Mouse (Mus musculus) ES-E14 (cell line): Measurements from ENCODE around the gene Carns1. TPM values are rescaled to one million over a fixed set of nuclear protein-coding genes. Genes with fewer than 3 reads are reported as not detected.

Experiments
- DNase-seq: peaks from one replicate; pipeline ENCODE4 v3.0.0-alpha.2; 2013; ENCODE audit warnings: low read depth, low spot score
- H3K27ac ChIP-seq: 2 replicates; pipeline ENCODE4 v1.5.1; 2012; ENCODE audit warnings: low read depth, mild to moderate bottlenecking, low read length, moderate library complexity, mixed read lengths; ENCODE audit not compliant: poor library complexity, insufficient read depth, severe bottlenecking
- H3K36me3 ChIP-seq: 2 replicates; pipeline ENCODE4 v1.6.1; 2012; ENCODE audit warnings: mild to moderate bottlenecking, low read length, moderate library complexity, mixed read lengths; ENCODE audit not compliant: control insufficient read depth, poor library complexity, insufficient read depth, severe bottlenecking
- H3K4me1 ChIP-seq, 2 experiments: fragments of 150-350 bp in 1 of 2; sonication (generic) in 1 of 2; 2 replicates each; pipeline ENCODE4 v1.6.1; 2012; ENCODE audit warnings: low read length in 2 of 2, mild to moderate bottlenecking in 1 of 2, mixed read lengths in 1 of 2; ENCODE audit not compliant: control insufficient read depth in 2 of 2, insufficient read depth in 2 of 2, poor library complexity in 1 of 2
- H3K4me3 ChIP-seq, 2 experiments: fragments of 150-350 bp in 1 of 2; sonication (generic) in 1 of 2; 2 replicates each; pipeline ENCODE4 v1.5.1; 2012; ENCODE audit warnings: low read length in 2 of 2, low read depth in 1 of 2, mild to moderate bottlenecking in 1 of 2, mixed read lengths in 1 of 2; ENCODE audit not compliant: insufficient read depth in 1 of 2, poor library complexity in 1 of 2, severe bottlenecking in 1 of 2
- H3K9ac ChIP-seq: 2 replicates; pipeline ENCODE4 v1.6.1; 2012; ENCODE audit warnings: low read depth, mild to moderate bottlenecking, low read length, mixed read lengths; ENCODE audit not compliant: poor library complexity, insufficient read depth, severe bottlenecking
- H3K9me3 ChIP-seq: fragments of 150-350 bp; sonication (generic); 2 replicates; pipeline ENCODE4 v1.6.1; 2012; ENCODE audit warnings: low read depth, mild to moderate bottlenecking, low read length; ENCODE audit not compliant: control insufficient read depth, insufficient read depth
- CHD2 ChIP-seq: IDR thresholded peaks from 2 replicates; pipeline ENCODE4 v1.6.1; 2014; ENCODE audit warnings: mild to moderate bottlenecking, low read depth, low read length, inconsistent platforms
- HCFC1 ChIP-seq: IDR thresholded peaks from 2 replicates; pipeline ENCODE4 v1.6.1; 2012; ENCODE audit warnings: low read length, inconsistent platforms, borderline replicate concordance; ENCODE audit not compliant: insufficient read depth
- MAFK ChIP-seq: IDR thresholded peaks from 2 replicates; pipeline ENCODE4 v1.6.1; 2014; ENCODE audit warnings: mild to moderate bottlenecking, low read depth, low read length, inconsistent platforms; ENCODE audit not compliant: insufficient read depth
- ZC3H11A ChIP-seq: IDR thresholded peaks from 2 replicates; pipeline ENCODE4 v1.6.1; 2012; ENCODE audit warnings: low read depth, mild to moderate bottlenecking, inconsistent platforms, low read length, borderline replicate concordance
- ZNF384 ChIP-seq: IDR thresholded peaks from 2 replicates; pipeline ENCODE4 v1.6.1; 2012; ENCODE audit warnings: low read depth, low read length, inconsistent platforms
- in situ Hi-C, 2 experiments: fragments of 600-800 bp; cut with MboI; formaldehyde crosslinking; loops; one replicate each; pipeline ENCODE4 v1.15.1; 2025; ENCODE audit warnings: low sequenced_read_pairs in 2 of 2, inconsistent platforms in 1 of 2; ENCODE audit not compliant: unreplicated experiment in 2 of 2
- total RNA-seq: library from RNA; depleted of rRNA; stranded (reverse); fragments of 300-350 nt; gene quantifications from 2 replicates; pipeline ENCODE4 v1.2.3, GENCODE M21; 2012

The Carns1 gene
- total RNA-seq, 1 experiment: 2.3 TPM

DNA sequence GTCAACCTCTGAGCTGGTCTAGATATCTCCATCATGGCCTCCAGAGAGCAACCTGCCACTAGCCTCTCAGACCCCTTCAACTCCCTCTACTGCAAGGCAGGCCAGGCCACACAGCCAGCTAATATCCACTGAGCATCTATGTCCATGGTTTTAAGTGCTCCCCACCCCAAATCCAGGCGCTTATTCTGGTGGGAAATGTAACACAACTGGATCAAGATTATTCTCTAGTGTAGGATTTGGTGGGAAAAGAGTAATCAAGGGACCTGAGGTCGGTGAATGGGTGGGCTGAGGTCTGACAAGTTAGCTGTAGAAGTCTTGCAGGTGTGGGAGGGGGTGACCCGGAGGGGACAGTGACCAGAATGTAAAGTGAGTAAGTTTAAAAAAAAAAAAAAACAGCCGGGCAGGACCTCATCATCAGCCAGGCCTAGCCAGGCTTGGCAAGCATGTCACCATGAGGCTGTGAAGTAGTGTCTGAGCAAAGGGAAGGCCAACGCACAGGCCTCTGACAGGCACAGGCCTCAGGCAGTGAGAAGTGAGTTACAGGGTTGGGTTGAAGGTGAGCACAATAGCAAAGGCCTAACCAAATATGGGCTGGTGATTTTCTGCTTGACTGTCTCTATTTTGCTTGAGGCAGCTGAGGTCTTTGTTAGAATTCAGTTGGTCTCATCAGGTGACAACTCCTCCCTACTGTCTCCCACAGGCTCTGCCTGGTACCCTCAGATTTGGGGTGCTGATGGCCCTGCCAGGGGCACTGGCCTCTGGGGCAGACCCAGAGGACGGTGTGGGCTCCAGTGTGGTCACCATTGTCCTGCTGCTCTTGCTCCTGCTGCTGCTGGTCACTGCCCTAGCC lies 19.8 kb downstream of the Carns1 start:
- H3K36me3 ChIP-seq: peaks cover 34% of the 10 kb centered on the region
- DNase-seq: no peak
- TF ChIP-seq MAFK (no peak), ZNF384 (no peak), ZC3H11A (no peak)
- no peaks in the 10 kb centered on the region for H3K9me3 ChIP-seq
- peaks cover 0 to 38% of the 10 kb centered on the region in 2 experiments; a peak in 3 of 4 replicates for H3K4me1 ChIP-seq
- no peak overlapping the region for H3K27ac ChIP-seq
- in situ Hi-C loops: no loop called here
- peak overlapping the region; percentile 35 to 39; a peak in 3 of 4 replicates for H3K4me3 ChIP-seq
- peak overlapping the region; percentile 31; the same call in 1 of the 2 replicates for H3K9ac ChIP-seq

- Histone ChIP-seq H3K4me3 (no peak overlapping the region; a peak in 1 of 4 replicates), H3K4me1 (peaks cover 0 to 46% of the 10 kb centered on the region in 2 experiments; a peak in 3 of 4 replicates), H3K9ac (peak overlapping the region; percentile 21; the same call in 1 of the 2 replicates), H3K36me3 (peaks cover 40% of the 10 kb centered on the region), H3K27ac (no peak overlapping the region), H3K9me3 (no peaks in the 10 kb centered on the region)
- no peak for DNase-seq
- TF ChIP-seq MAFK: no peak
- no peak for TF ChIP-seq CHD2
- no peak for TF ChIP-seq HCFC1
- TF ChIP-seq ZNF384: no peak
- no peak for TF ChIP-seq ZC3H11A
- in situ Hi-C loops: no loop called here
These were observed 20.6 kb downstream of the Carns1 start for GRCm38 (mm10) chr19:4154437-4155222.

DNA sequence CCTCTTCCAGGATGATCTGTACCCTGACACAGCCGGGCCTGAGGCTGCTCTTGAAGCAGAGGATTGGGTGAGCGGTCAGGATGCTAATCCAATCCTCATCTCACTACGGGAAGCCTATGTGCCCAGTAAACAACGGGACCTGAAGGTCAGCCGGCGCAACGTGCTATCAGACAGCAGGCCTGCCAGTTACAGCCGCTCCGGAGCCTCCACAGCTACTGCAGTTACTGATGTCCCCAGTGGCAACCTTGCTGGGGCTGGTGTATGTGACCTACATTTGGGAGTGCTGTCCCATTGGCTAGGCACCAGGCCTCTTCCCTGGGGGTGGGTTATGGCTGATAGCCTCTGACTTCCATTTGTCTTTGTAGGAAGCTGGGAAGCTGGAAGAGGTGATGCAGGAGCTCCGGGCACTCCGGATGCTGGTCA lies 22.0 kb downstream of the Carns1 start, which contains the start of gene Ptprcap:
Ptprcap (plus strand) TSS at position 373 of the 423 bp plus-strand sequence.
- TF ChIP-seq CHD2 (no peak), ZC3H11A (no peak), MAFK (no peak), ZNF384 (no peak), HCFC1 (no peak)
- H3K27ac ChIP-seq: peak within 1 kb of the TSS; percentile 4; the same call in 1 of the 2 replicates

GRCm38 (mm10) chr19:4152445-4153231 lies 22.6 kb downstream of the Carns1 start:
- DNase-seq: no peak
- H3K9ac ChIP-seq: no peak overlapping the region
- H3K9me3 ChIP-seq: no peaks in the 10 kb centered on the region
- peaks cover 3 to 57% of the 10 kb centered on the region in 2 experiments for H3K4me1 ChIP-seq
- no peak overlapping the region for H3K27ac ChIP-seq
- H3K36me3 ChIP-seq: peaks cover 25% of the 10 kb centered on the region
- TF ChIP-seq ZC3H11A: no peak
- H3K4me3 ChIP-seq: no peak overlapping the region
- in situ Hi-C loops: no loop called here

More for the DNA sequence above, 22.0 kb downstream of the Carns1 start, which contains the start of gene Ptprcap:
- DNase-seq: no peak
- Histone ChIP-seq H3K9ac (peak within 1 kb of the TSS; percentile 25; the same call in 1 of the 2 replicates), H3K4me1 (peaks cover 0 to 51% of the 10 kb centered on the region in 2 experiments; a peak in 3 of 4 replicates), H3K4me3 (no peak within 1 kb of the TSS), H3K36me3 (peaks cover 31% of the 10 kb centered on the region), H3K9me3 (no peaks in the 10 kb centered on the region)
- in situ Hi-C loops: no loop called here
